Mouse (Mus musculus) megakaryocyte, embryonic 14.5 days (primary cell): Measurements from ENCODE around the gene Slc35g3.

Experiments used
- FLI1 ChIP-seq: IDR thresholded peaks from 2 replicates; pipeline ENCODE4 v1.6.1; 2012; ENCODE audit warnings: low read length, inconsistent platforms, mixed read lengths
- GATA1 ChIP-seq: IDR thresholded peaks from 3 replicates; pipeline ENCODE4 v1.6.1; 2012; ENCODE audit warnings: mixed read lengths, low read length, inconsistent platforms, borderline replicate concordance

- no peak for TF ChIP-seq GATA1
- TF ChIP-seq FLI1: no peak
These were observed 3.7 kb downstream of the Slc35g3 start for GRCm38 (mm10) chr11:69758090-69758456.
